Mouse (Mus musculus): Measurements from ENCODE around the gene Pex1. TPM values are rescaled to one million over a fixed set of nuclear protein-coding genes. Genes with fewer than 3 reads are reported as not detected.
"Not testable (repeated sequence)": the region's sequence is repeated elsewhere in the genome, so short reads cannot be mapped to it uniquely, and the experiment has no call there.

Pex1 gene
- 13.8 and 17.3 TPM in 2 replicates for polyA plus RNA-seq (2012; ENCODE audit: insufficient read depth, insufficient read length, missing spikeins)

- Histone ChIP-seq H3K4me1 (ENCODE audit: control insufficient read depth, insufficient read depth, insufficient read length, low read length) (0 out of 2 replicates have a peak, but pooled peaks cover 11% of the 10 kb centered on the region), H3K27ac (replicated peaks; ENCODE audit: low read depth, low read length) (peak within 1 kb of the TSS; percentile 72), H3K4me3 (ENCODE audit: insufficient read depth, low read depth, low read length) (peak within 1 kb of the TSS; percentile 97)
These were observed at the start of gene Pex1 for GRCm38 (mm10) chr5:3595693-3596398. Pex1 (plus strand) TSS chr5:3596066.

GRCm38 (mm10) chr5:3546226-3546625 is 49.6 kb upstream of the Pex1 start:
- Histone ChIP-seq H3K27ac (replicated peaks; ENCODE audit: low read depth, low read length) (no peak overlapping the region), H3K4me1 (ENCODE audit: control insufficient read depth, insufficient read depth, insufficient read length, low read length) (peaks cover 4% of the 10 kb centered on the region)

GRCm38 (mm10) chr5:3551481-3551880 is 44.4 kb upstream of the Pex1 start:
- H3K4me3 ChIP-seq (ENCODE audit: insufficient read depth, low read depth, low read length), result no peak overlapping the region
- no peak overlapping the region for H3K27ac ChIP-seq (replicated peaks; ENCODE audit: low read depth, low read length)
- H3K4me1 ChIP-seq (ENCODE audit: control insufficient read depth, insufficient read depth, insufficient read length, low read length), result no peaks in the 10 kb centered on the region; the same call in 1 of the 2 replicates

More at GRCm38 (mm10) chr5:3546226-3546625, 49.6 kb upstream of the Pex1 start:
- no peak overlapping the region for H3K4me3 ChIP-seq (ENCODE audit: insufficient read depth, low read depth, low read length)

GRCm38 (mm10) chr5:3554198-3554597 is 41.7 kb upstream of the Pex1 start:
- Histone ChIP-seq H3K27ac (replicated peaks; ENCODE audit: low read depth, low read length) (no peak overlapping the region), H3K4me3 (ENCODE audit: insufficient read depth, low read depth, low read length) (no peak overlapping the region), H3K4me1 (ENCODE audit: control insufficient read depth, insufficient read depth, insufficient read length, low read length) (no peaks in the 10 kb centered on the region; the same call in 1 of the 2 replicates)

DNA sequence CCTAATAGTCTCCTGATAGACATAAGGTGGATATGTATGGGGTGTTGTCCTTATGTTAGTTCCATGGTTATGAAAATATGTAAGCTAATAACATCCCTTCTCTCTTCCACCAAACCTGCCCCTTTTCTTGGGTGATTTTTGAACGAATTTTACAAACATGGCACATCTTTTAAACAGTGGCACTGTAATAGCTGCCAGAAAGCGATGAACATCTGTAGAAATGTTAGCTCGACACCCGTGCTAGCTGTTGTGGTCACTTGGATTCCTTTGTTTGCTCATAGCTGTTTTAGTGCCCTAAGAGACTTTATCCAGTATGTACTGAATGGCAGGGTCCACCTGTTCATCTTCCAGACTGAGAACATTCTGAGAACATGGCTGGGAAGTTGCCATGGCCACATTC is 24.6 kb upstream of the Pex1 start, which contains the start of gene 1700109H08Rik:
1700109H08Rik (plus strand) TSS at position 301 of the 400 bp plus-strand sequence.
- H3K4me1 ChIP-seq (ENCODE audit: control insufficient read depth, insufficient read depth, insufficient read length, low read length), result no peaks in the 10 kb centered on the region
- no peak within 1 kb of the TSS for H3K27ac ChIP-seq (replicated peaks; ENCODE audit: low read depth, low read length)
- H3K4me3 ChIP-seq (ENCODE audit: insufficient read depth, low read depth, low read length), result no peak within 1 kb of the TSS

- no peaks in the 10 kb centered on the region for H3K4me1 ChIP-seq (ENCODE audit: control insufficient read depth, insufficient read depth, insufficient read length, low read length)
- no peak overlapping the region for H3K27ac ChIP-seq (replicated peaks; ENCODE audit: low read depth, low read length)
- no peak overlapping the region for H3K4me3 ChIP-seq (ENCODE audit: insufficient read depth, low read depth, low read length)
These were observed 21.0 kb upstream of the Pex1 start for GRCm38 (mm10) chr5:3574825-3575224.

DNA sequence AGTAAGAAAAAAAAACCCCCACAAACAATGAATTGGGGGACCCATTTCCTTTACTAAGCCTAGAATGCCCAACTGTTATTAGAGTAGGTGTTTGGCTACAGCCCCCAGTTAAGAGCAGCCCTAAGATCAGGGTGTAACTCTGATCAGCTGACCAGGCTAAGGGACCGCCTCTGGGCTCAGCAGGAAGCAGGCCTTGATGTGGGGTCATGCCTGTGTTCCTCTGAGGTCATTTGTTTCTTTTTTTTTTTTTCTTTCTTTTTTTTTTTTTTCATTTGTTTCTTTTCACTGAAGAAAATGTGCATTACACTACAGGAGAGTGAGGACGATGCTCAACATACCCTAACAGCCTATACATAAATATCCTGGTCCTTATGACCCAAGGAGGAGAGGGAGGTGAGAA is 17.9 kb upstream of the Pex1 start:
- no peak overlapping the region for H3K27ac ChIP-seq (replicated peaks; ENCODE audit: low read depth, low read length)
- H3K4me3 ChIP-seq (ENCODE audit: insufficient read depth, low read depth, low read length), result no peak overlapping the region
- no peaks in the 10 kb centered on the region for H3K4me1 ChIP-seq (ENCODE audit: control insufficient read depth, insufficient read depth, insufficient read length, low read length)

DNA sequence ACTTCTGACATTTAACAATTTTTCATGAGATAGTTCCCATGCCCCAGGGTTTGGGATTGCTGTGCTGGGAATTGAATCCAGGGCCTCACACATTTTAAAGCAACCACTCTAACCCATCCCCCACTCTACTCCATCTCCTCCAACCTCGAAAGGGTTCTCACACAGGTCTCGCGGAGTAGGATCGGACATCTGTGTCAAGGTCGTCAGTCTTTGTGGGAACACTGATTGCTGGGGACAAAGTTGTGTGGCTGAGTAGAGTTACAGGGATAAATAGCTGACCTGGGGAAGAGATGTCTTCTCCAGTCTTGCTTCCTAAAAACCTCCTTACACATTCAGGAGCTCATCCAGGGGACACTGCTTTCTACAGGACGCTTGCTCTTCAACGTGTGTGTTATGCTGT is 16.8 kb upstream of the Pex1 start:
- Histone ChIP-seq H3K4me1 (ENCODE audit: control insufficient read depth, insufficient read depth, insufficient read length, low read length) (no peaks in the 10 kb centered on the region), H3K27ac (replicated peaks; ENCODE audit: low read depth, low read length) (no peak overlapping the region), H3K4me3 (ENCODE audit: insufficient read depth, low read depth, low read length) (no peak overlapping the region)

DNA sequence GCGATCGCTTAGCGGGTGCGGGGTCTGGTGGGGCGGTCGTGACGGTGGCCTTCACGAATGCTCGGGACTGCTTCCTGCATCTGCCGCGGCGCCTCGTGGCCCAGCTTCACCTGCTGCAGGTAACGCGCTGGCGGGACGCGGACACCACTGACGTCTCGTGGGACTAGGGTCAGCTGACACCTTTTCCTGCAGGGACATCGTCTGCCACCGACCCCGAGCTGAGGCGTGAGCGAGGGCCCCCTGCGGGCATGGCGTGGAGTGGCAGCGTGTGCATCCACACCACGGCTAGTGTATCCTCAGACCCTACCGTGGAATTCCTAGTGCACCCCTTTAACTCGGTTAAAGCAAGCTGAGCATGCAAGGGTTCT is 517 bp downstream of the Pex1 start, which contains the start of gene Rbm48:
Rbm48 (minus strand) TSS at position 187 of the 368 bp plus-strand sequence.
- H3K4me1 ChIP-seq (ENCODE audit: control insufficient read depth, insufficient read depth, insufficient read length, low read length), result peaks cover 13% of the 10 kb centered on the region; the same call in 1 of the 2 replicates
- H3K4me3 ChIP-seq (ENCODE audit: insufficient read depth, low read depth, low read length), result peak within 1 kb of the TSS; percentile 97
- peak within 1 kb of the TSS; percentile 72 for H3K27ac ChIP-seq (replicated peaks; ENCODE audit: low read depth, low read length)

DNA sequence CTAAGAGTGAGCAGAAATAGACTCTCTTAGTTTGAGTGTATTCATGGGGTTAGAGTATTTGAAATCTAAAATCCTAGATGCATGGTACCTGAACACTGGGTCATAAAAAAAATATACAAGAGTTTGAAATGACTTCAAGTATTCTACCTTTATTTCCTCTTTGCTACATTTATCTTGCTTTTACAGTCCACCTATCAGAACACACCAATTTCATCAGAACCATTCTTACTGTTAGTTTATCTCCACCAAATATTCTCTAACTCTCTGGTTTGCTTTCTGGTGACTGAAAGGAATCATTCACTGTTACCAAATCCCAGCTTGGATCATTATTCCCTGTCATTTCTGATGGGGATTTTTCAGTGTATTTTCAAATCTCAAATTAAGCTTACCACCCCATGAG is 1.3 kb downstream of the Pex1 start:
- H3K27ac ChIP-seq (replicated peaks; ENCODE audit: low read depth, low read length), result no peak overlapping the region
- H3K4me1 ChIP-seq (ENCODE audit: control insufficient read depth, insufficient read depth, insufficient read length, low read length), result peaks cover 14% of the 10 kb centered on the region; the same call in 1 of the 2 replicates
- peak overlapping the region; percentile 97 for H3K4me3 ChIP-seq (ENCODE audit: insufficient read depth, low read depth, low read length)

DNA sequence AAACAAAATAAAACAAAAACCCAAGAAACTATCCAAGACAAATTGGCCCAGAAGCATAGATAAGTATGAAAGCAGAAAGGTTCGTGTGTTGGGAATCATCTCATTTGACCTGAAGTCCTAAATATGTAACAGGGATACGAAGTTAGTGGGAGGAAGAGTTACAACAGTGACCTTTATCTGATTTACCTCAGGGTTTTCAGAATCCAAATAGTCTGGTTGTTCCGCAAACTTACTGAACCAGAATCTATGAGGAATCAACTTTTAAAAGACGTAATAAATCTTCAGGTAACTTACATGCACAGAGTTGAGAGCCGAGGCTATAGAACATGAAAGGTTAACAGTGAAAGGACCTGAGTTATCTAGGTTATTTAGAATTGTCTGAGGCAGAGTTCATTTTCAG is 2.9 kb downstream of the Pex1 start:
- Histone ChIP-seq H3K27ac (replicated peaks; ENCODE audit: low read depth, low read length) (peak overlapping the region; percentile 75; the same call in 1 of the 2 replicates), H3K4me1 (ENCODE audit: control insufficient read depth, insufficient read depth, insufficient read length, low read length) (peaks cover 14% of the 10 kb centered on the region; the same call in 1 of the 2 replicates), H3K4me3 (ENCODE audit: insufficient read depth, low read depth, low read length) (no peak overlapping the region)

DNA sequence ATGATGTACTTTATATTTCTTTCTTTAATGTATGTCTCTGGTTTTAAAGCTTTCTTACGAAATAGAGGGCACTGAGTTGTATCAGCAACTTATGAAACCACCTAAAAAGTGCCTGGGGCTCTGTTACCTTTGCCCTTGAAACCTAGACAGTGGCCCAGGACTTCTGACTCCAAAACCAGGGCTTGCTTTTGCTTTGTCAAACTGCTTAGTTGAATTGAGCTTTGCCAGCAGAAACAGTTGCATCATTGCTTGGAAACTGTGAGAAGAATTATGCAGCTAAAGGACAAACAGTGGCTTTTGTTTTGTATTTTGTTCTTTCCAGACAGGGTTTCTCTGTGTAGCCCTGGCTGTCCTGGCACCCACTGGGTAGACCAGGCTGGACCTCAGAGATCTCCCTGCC is 4.4 kb downstream of the Pex1 start:
- peak overlapping the region; percentile 37 for H3K4me3 ChIP-seq (ENCODE audit: insufficient read depth, low read depth, low read length)
- H3K4me1 ChIP-seq (ENCODE audit: control insufficient read depth, insufficient read depth, insufficient read length, low read length), result peaks cover 14% of the 10 kb centered on the region; the same call in 1 of the 2 replicates
- peak overlapping the region; percentile 92 for H3K27ac ChIP-seq (replicated peaks; ENCODE audit: low read depth, low read length)

DNA sequence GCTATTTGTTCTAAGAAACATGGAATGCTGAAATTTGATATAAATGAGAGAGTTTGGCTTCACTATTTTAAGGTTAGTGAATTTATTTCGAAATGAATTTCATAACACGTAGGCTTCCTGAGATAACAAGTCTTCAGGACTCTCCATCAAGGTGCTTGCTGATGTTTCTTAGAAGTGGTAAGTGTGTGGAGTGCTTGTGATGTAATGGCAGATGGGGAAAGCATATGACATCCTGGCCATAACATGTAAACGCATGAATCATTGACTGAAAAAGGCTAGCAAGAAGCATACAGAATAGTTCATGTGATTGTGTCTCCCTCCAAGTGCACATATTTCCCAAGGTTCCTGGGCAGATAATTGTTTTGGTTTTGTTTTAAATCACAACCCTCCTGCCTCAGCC is 4.9 kb downstream of the Pex1 start:
- H3K4me3 ChIP-seq (ENCODE audit: insufficient read depth, low read depth, low read length), result no peak overlapping the region; the same call in 1 of the 2 replicates
- H3K4me1 ChIP-seq (ENCODE audit: control insufficient read depth, insufficient read depth, insufficient read length, low read length), result peaks cover 14% of the 10 kb centered on the region; the same call in 1 of the 2 replicates
- peak overlapping the region; percentile 92 for H3K27ac ChIP-seq (replicated peaks; ENCODE audit: low read depth, low read length)

GRCm38 (mm10) chr5:3607114-3607513 is 11.2 kb downstream of the Pex1 start:
- Histone ChIP-seq H3K27ac (replicated peaks; ENCODE audit: low read depth, low read length) (no peak overlapping the region), H3K4me1 (ENCODE audit: control insufficient read depth, insufficient read depth, insufficient read length, low read length) (no peaks in the 10 kb centered on the region), H3K4me3 (ENCODE audit: insufficient read depth, low read depth, low read length) (no peak overlapping the region)

- no peak overlapping the region for H3K27ac ChIP-seq (replicated peaks; ENCODE audit: low read depth, low read length)
- H3K4me3 ChIP-seq (ENCODE audit: insufficient read depth, low read depth, low read length), result no peak overlapping the region
- no peaks in the 10 kb centered on the region for H3K4me1 ChIP-seq (ENCODE audit: control insufficient read depth, insufficient read depth, insufficient read length, low read length)
These were observed 13.4 kb downstream of the Pex1 start for GRCm38 (mm10) chr5:3609241-3609640.

GRCm38 (mm10) chr5:3611835-3612234 is 16.0 kb downstream of the Pex1 start:
- H3K4me3 ChIP-seq (ENCODE audit: insufficient read depth, low read depth, low read length); H3K27ac ChIP-seq (replicated peaks; ENCODE audit: low read depth, low read length); H3K4me1 ChIP-seq (ENCODE audit: control insufficient read depth, insufficient read depth, insufficient read length, low read length): not testable (repeated sequence)
